In the genomic region with DNA sequence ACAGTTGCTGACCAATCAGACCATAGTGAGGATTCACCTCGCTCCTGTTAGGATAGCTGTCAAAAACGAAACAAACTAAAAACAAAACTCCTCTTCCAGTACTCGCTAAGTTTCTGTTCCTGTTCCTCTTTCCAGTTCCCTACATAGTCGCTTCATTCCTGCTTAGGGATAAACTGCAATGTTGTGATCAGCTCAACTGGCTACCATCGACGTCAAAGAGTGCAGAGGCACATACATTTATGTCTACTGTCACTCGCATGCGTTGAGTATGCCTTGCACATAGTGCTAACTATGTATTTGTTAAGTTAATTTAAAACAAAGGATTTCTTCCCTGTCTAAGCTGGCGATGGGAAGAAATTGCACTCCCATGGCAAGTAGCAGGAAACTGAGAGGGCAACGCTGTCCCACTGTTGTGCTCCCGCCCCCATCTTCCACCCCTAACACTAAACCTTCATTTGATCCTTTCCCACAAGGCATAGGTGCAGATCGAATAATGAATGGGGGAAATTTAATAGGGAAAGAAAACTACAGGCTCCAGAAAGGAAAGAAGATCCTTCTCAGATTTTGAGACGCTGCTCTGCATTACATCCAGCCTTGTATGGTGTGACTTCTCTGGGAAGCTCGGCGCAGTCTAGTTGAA, we compare ENCODE assay signal across 8 mouse cellular contexts. TPM values are rescaled to one million over a fixed set of nuclear protein-coding genes. Genes with fewer than 3 reads are reported as not detected.
DNase-seq lines count a peak whose midpoint lies in the region; ATAC-seq and TF ChIP-seq lines count a peak whose summit lies in the region.

No protein-coding gene starts in this region.

- WGBS in forebrain, embryonic 10.5 days: 42% methylated on average over 15 of the region's 15 CpGs
- WGBS in limb, embryonic 14.5 days: 33% methylated on average over 15 of the region's 15 CpGs
- WGBS in olfactory bulb, adult 2 months: 13% methylated on average over 15 of the region's 15 CpGs

- intact Hi-C loops in left cerebral cortex, adult 2 months (cut with DNase I): no loop called here
- intact Hi-C loops in left cerebral cortex, postnatal 36 days (cut with DNase I): no loop called here

- TF ChIP-seq CTCF in left cerebral cortex, adult 2 months (IDR thresholded peaks at IDR 0.05): no peak
- no peak for TF ChIP-seq CTCF in olfactory bulb, adult 2 months (IDR thresholded peaks at IDR 0.05; ENCODE audit: insufficient read depth, low read depth, low read length)

- H3K36me3 ChIP-seq in forebrain, embryonic 10.5 days (replicated peaks): peaks cover 13% of the 10 kb centered on the region
- H3K36me3 ChIP-seq in limb, embryonic 14.5 days (ENCODE audit: control insufficient read depth, insufficient read depth, low read length): peaks cover 9% of the 10 kb centered on the region

- ATAC-seq in limb, embryonic 14.5 days (ENCODE audit: low FRiP score, low read depth): no peak

- H3K27me3 ChIP-seq in forebrain, embryonic 10.5 days (ENCODE audit: poor library complexity, severe bottlenecking): peaks cover 57% of the 10 kb centered on the region
- H3K27me3 ChIP-seq in limb, embryonic 14.5 days (ENCODE audit: control insufficient read depth, insufficient read depth, low read length): 0 out of 2 replicates have a peak, but pooled peaks cover 4% of the 10 kb centered on the region

- peak overlapping the region; percentile 86 for H3K4me2 ChIP-seq in limb, embryonic 14.5 days (replicated peaks; ENCODE audit: low read depth, low read length, severe bottlenecking)

- peaks cover 7% of the 10 kb centered on the region for H3K9me3 ChIP-seq in forebrain, embryonic 10.5 days
- no peaks in the 10 kb centered on the region for H3K9me3 ChIP-seq in limb, embryonic 14.5 days (ENCODE audit: control insufficient read depth, low read length)

- DNase-seq in left cerebral cortex, adult 2 months (ENCODE audit: extremely low spot score in 1 of 2, low spot score in 2 of 2): no peak
- DNase-seq in left cerebral cortex, postnatal 36 days (ENCODE audit: low spot score in 2 of 2): no peak
- DNase-seq in forebrain, embryonic 10.5 days (ENCODE audit: extremely low spot score, low spot score): no peak
- no peak for DNase-seq in limb, embryonic 14.5 days (ENCODE audit: low spot score)
- DNase-seq in left cerebral cortex, adult 18-20 months (ENCODE audit: low spot score in 2 of 2): no peak
- DNase-seq in thymus, postnatal 4 days: no peak
- no peak for DNase-seq in right cerebral cortex, postnatal 4 days

- 0 out of 2 replicates have a peak overlapping the region, but pooled peaks have one; percentile 34 for H3K9ac ChIP-seq in limb, embryonic 14.5 days (ENCODE audit: low read depth, low read length, severe bottlenecking)

- peaks cover 47% of the 10 kb centered on the region for H3K4me1 ChIP-seq in forebrain, embryonic 10.5 days
- H3K4me1 ChIP-seq in limb, embryonic 14.5 days (ENCODE audit: control insufficient read depth, insufficient read depth, low read length): peaks cover 20% of the 10 kb centered on the region; the same call in 1 of the 2 replicates
- H3K4me1 ChIP-seq in olfactory bulb, adult 2 months (ENCODE audit: control insufficient read depth, insufficient read depth, low read length): peaks cover 19% of the 10 kb centered on the region

- H3K27ac ChIP-seq in left cerebral cortex, adult 2 months: peak overlapping the region; percentile 71
- H3K27ac ChIP-seq in forebrain, embryonic 10.5 days: peak overlapping the region; percentile 68; the same call in 1 of the 2 replicates
- H3K27ac ChIP-seq in limb, embryonic 14.5 days (replicated peaks; ENCODE audit: low read depth, low read length): no peak overlapping the region
- H3K27ac ChIP-seq in olfactory bulb, adult 2 months (ENCODE audit: insufficient read depth, low read depth, low read length): peak overlapping the region; percentile 47; the same call in 1 of the 2 replicates

- peak overlapping the region; percentile 57 for H3K4me3 ChIP-seq in left cerebral cortex, adult 2 months
- peak overlapping the region; percentile 62 for H3K4me3 ChIP-seq in forebrain, embryonic 10.5 days
- peak overlapping the region; percentile 44 for H3K4me3 ChIP-seq in limb, embryonic 14.5 days (replicated peaks; ENCODE audit: low read length)
- H3K4me3 ChIP-seq in olfactory bulb, adult 2 months (ENCODE audit: insufficient read depth, low read depth, low read length): peak overlapping the region; percentile 75; the same call in 1 of the 2 replicates

- no peak for TF ChIP-seq POLR2A in limb, embryonic 14.5 days (IDR thresholded peaks at IDR 0.05; ENCODE audit: borderline replicate concordance, extremely low read depth, insufficient read depth, insufficient read length)
- TF ChIP-seq POLR2A in olfactory bulb, adult 2 months (IDR thresholded peaks at IDR 0.05; ENCODE audit: insufficient read depth, low read depth, low read length): no peak

RNA-seq across cellular contexts. Expression of a gene that starts 4.8 kb away (rescaled TPM):
- total RNA-seq in left cerebral cortex, adult 2 months (2021): 10 to 100 TPM; 55.5 to 59.1 TPM
- 10 to 100 TPM; 60.9 to 64.1 TPM for total RNA-seq in left cerebral cortex, postnatal 36 days (2021)
- 15.1 and 19.4 TPM in 2 replicates for polyA plus RNA-seq in forebrain, embryonic 10.5 days (2016; fragmentation: Nextera tagmentation; extraction: Ambion mirVana)
- polyA plus RNA-seq in limb, embryonic 14.5 days (2012; rRNA removed): 28.2 and 33.2 TPM in 2 replicates
- 25.4 and 26.0 TPM in 2 replicates for polyA plus RNA-seq in limb, embryonic 14.5 days (2014; fragmentation: Nextera tagmentation; extraction: Ambion mirVana)
- not detected in 2 replicates for polyA plus RNA-seq in olfactory bulb, adult 2 months (2012; ENCODE audit: insufficient read depth, insufficient read length, low replicate concordance, missing spikeins)
- 10 to 100 TPM; 62.8 to 63.7 TPM for total RNA-seq in left cerebral cortex, adult 18-20 months (2021)

RNA-seq across cellular contexts. Expression of a gene that starts 4.8 kb away (rescaled TPM):
- total RNA-seq in left cerebral cortex, adult 2 months (2021): 1 to 10 TPM; 4.8 to 4.9 TPM
- total RNA-seq in left cerebral cortex, postnatal 36 days (2021): 1 to 10 TPM; 4.8 to 5.7 TPM
- 0.19 and 0.31 TPM in 2 replicates for polyA plus RNA-seq in forebrain, embryonic 10.5 days (2016; fragmentation: Nextera tagmentation; extraction: Ambion mirVana)
- 0.87 and 1.3 TPM in 2 replicates for polyA plus RNA-seq in limb, embryonic 14.5 days (2012; rRNA removed)
- 1.2 and 1.3 TPM in 2 replicates for polyA plus RNA-seq in limb, embryonic 14.5 days (2014; fragmentation: Nextera tagmentation; extraction: Ambion mirVana)
- not detected in 2 replicates for polyA plus RNA-seq in olfactory bulb, adult 2 months (2012; ENCODE audit: insufficient read depth, insufficient read length, low replicate concordance, missing spikeins)
- total RNA-seq in left cerebral cortex, adult 18-20 months (2021): 1 to 10 TPM; 4.0 to 5.0 TPM

RNA-seq across cellular contexts. Expression of a gene that starts 10.6 kb away (rescaled TPM):
- total RNA-seq in left cerebral cortex, adult 2 months (2021): 10 to 100 TPM; 88.5 to 98.9 TPM
- total RNA-seq in left cerebral cortex, postnatal 36 days (2021): 100 to 1,000 TPM; 103 to 124 TPM
- 22.7 and 36.5 TPM in 2 replicates for polyA plus RNA-seq in forebrain, embryonic 10.5 days (2016; fragmentation: Nextera tagmentation; extraction: Ambion mirVana)
- 81.5 and 90.3 TPM in 2 replicates for polyA plus RNA-seq in limb, embryonic 14.5 days (2012; rRNA removed)
- polyA plus RNA-seq in limb, embryonic 14.5 days (2014; fragmentation: Nextera tagmentation; extraction: Ambion mirVana): 14.6 and 19.3 TPM in 2 replicates
- polyA plus RNA-seq in olfactory bulb, adult 2 months (2012; ENCODE audit: insufficient read depth, insufficient read length, low replicate concordance, missing spikeins): not detected in 2 replicates
- total RNA-seq in left cerebral cortex, adult 18-20 months (2021): 100 to 1,000 TPM in 1 of 2 experiments, 10 to 100 TPM in 1; 99.3 to 112 TPM

RNA-seq across cellular contexts. Expression of a gene that starts 18.6 kb away (rescaled TPM):
- total RNA-seq in left cerebral cortex, adult 2 months (2021): 10 to 100 TPM; 25.6 to 26.1 TPM
- total RNA-seq in left cerebral cortex, postnatal 36 days (2021): 10 to 100 TPM; 21.0 to 24.9 TPM
- polyA plus RNA-seq in forebrain, embryonic 10.5 days (2016; fragmentation: Nextera tagmentation; extraction: Ambion mirVana): 18.5 and 19.6 TPM in 2 replicates
- polyA plus RNA-seq in limb, embryonic 14.5 days (2012; rRNA removed): 29.7 and 34.2 TPM in 2 replicates
- 21.4 and 21.5 TPM in 2 replicates for polyA plus RNA-seq in limb, embryonic 14.5 days (2014; fragmentation: Nextera tagmentation; extraction: Ambion mirVana)
- not detected in 2 replicates for polyA plus RNA-seq in olfactory bulb, adult 2 months (2012; ENCODE audit: insufficient read depth, insufficient read length, low replicate concordance, missing spikeins)
- total RNA-seq in left cerebral cortex, adult 18-20 months (2021): 10 to 100 TPM; 22.5 to 25.4 TPM

RNA-seq across cellular contexts. Expression of a gene that starts 20.6 kb away (rescaled TPM):
- total RNA-seq in left cerebral cortex, adult 2 months (2021): 100 to 1,000 TPM; 445 to 469 TPM
- total RNA-seq in left cerebral cortex, postnatal 36 days (2021): 100 to 1,000 TPM; 450 to 542 TPM
- polyA plus RNA-seq in forebrain, embryonic 10.5 days (2016; fragmentation: Nextera tagmentation; extraction: Ambion mirVana): 265 and 273 TPM in 2 replicates
- 248 and 327 TPM in 2 replicates for polyA plus RNA-seq in limb, embryonic 14.5 days (2012; rRNA removed)
- 284 and 312 TPM in 2 replicates for polyA plus RNA-seq in limb, embryonic 14.5 days (2014; fragmentation: Nextera tagmentation; extraction: Ambion mirVana)
- polyA plus RNA-seq in olfactory bulb, adult 2 months (2012; ENCODE audit: insufficient read depth, insufficient read length, low replicate concordance, missing spikeins): not detected in 2 replicates
- 100 to 1,000 TPM; 485 to 490 TPM for total RNA-seq in left cerebral cortex, adult 18-20 months (2021)
